ENCODE assay signal across 11 mouse cellular contexts in genomic region chr5:144013366-144014134, GRCm38 (mm10). TPM values are rescaled to one million over a fixed set of nuclear protein-coding genes. Genes with fewer than 3 reads are reported as not detected.
DNase-seq lines count a peak whose midpoint lies in the region; ATAC-seq and TF ChIP-seq lines count a peak whose summit lies in the region.
"Not testable (repeated sequence)": the region's sequence is repeated elsewhere in the genome, so short reads cannot be mapped to it uniquely, and the experiment has no call there.
"Had no signal": no experiment of that assay in that cellular context is flagged by ENCODE, and none has a peak within 500 bp of the region (broad histone marks: within the 10 kb centered on the region; RNA-seq: fewer than 3 reads in every experiment).

No protein-coding gene starts in this region.

- in situ Hi-C loops in ES-E14 (cut with MboI; ENCODE audit: low sequenced_read_pairs in 2 of 2, unreplicated experiment in 2 of 2), result not testable (repeated sequence)

- not testable (repeated sequence) for DNase-seq in ES-E14 (ENCODE audit: low read depth, low spot score); embryonic facial prominence, embryonic 14.5 days (ENCODE audit: low spot score); heart, embryonic 10.5 days (ENCODE audit: low spot score); limb, embryonic 11.5 days (ENCODE audit: low spot score); midbrain, postnatal 0 days (ENCODE audit: low spot score); stomach, postnatal 0 days (ENCODE audit: low spot score)

- ATAC-seq in embryonic facial prominence, embryonic 14.5 days (ENCODE audit: low read depth); hindbrain, embryonic 16.5 days; limb, embryonic 11.5 days (ENCODE audit: insufficient number of reproducible peaks, low FRiP score, low TSS enrichment, low read depth); lung, embryonic 15.5 days (ENCODE audit: borderline replicate concordance, extremely low read depth, low FRiP score, low TSS enrichment); midbrain, postnatal 0 days (ENCODE audit: low FRiP score); stomach, postnatal 0 days (ENCODE audit: low FRiP score, low TSS enrichment): not testable (repeated sequence)

- not testable (repeated sequence) for H3K9me3 ChIP-seq in ES-E14 (ENCODE audit: control insufficient read depth, insufficient read depth, low read depth, low read length); embryonic facial prominence, embryonic 14.5 days (ENCODE audit: control insufficient read depth, low read length); heart, embryonic 10.5 days; hindbrain, embryonic 16.5 days (ENCODE audit: control insufficient read depth, low read length); limb, embryonic 11.5 days (ENCODE audit: control insufficient read depth, low read length); lung, embryonic 15.5 days; midbrain, postnatal 0 days (ENCODE audit: low read length); stomach, postnatal 0 days (ENCODE audit: control insufficient read depth, low read length)

- TF ChIP-seq EP300 in stomach, postnatal 0 days (optimal IDR thresholded peaks at IDR 0.05), result not testable (repeated sequence)

- TF ChIP-seq CTCF in midbrain, postnatal 0 days (IDR thresholded peaks at IDR 0.05); stomach, postnatal 0 days (IDR thresholded peaks at IDR 0.05; ENCODE audit: low read depth): not testable (repeated sequence)

- H3K27ac ChIP-seq in ES-E14 (ENCODE audit: insufficient read depth, low read depth, low read length, poor library complexity, severe bottlenecking); embryonic facial prominence, embryonic 14.5 days (replicated peaks; ENCODE audit: low read depth, low read length); heart, embryonic 10.5 days; hindbrain, embryonic 16.5 days (ENCODE audit: low read depth, low read length); limb, embryonic 11.5 days (replicated peaks; ENCODE audit: low read depth, low read length); lung, embryonic 15.5 days; midbrain, postnatal 0 days (ENCODE audit: low read depth, low read length); stomach, postnatal 0 days (replicated peaks): not testable (repeated sequence)

- 67% methylated on average over 12 of the region's 13 CpGs for WGBS in embryonic facial prominence, embryonic 14.5 days
- whole genome bisulfite sequencing in heart, embryonic 10.5 days, result 66% methylated on average over 13 of the region's 13 CpGs
- WGBS in hindbrain, embryonic 16.5 days, result 69% methylated on average over 12 of the region's 13 CpGs
- 70% methylated on average over 12 of the region's 13 CpGs for WGBS in limb, embryonic 11.5 days
- WGBS in lung, embryonic 15.5 days, result 55% methylated on average over 13 of the region's 13 CpGs
- WGBS in midbrain, postnatal 0 days, result 73% methylated on average over 12 of the region's 13 CpGs
- WGBS in stomach, postnatal 0 days, result 52% methylated on average over 11 of the region's 13 CpGs

- H3K27me3 ChIP-seq in embryonic facial prominence, embryonic 14.5 days (replicated peaks; ENCODE audit: control insufficient read depth, insufficient read depth, low read length); heart, embryonic 10.5 days (ENCODE audit: insufficient read depth, poor library complexity, severe bottlenecking); hindbrain, embryonic 16.5 days (replicated peaks; ENCODE audit: control insufficient read depth, insufficient read depth, low read length); limb, embryonic 11.5 days (ENCODE audit: control insufficient read depth, insufficient read depth, low read length); lung, embryonic 15.5 days; midbrain, postnatal 0 days (ENCODE audit: insufficient read depth, low read length); stomach, postnatal 0 days (ENCODE audit: control insufficient read depth, insufficient read depth, low read length): not testable (repeated sequence)

- H3K4me3 ChIP-seq in ES-E14 (ENCODE audit: insufficient read depth in 1 of 2, low read depth in 1 of 2, low read length in 2 of 2, poor library complexity in 1 of 2, severe bottlenecking in 1 of 2), result peak overlapping the region; percentile 87 to 94; a peak in 3 of 4 replicates
- peak overlapping the region; percentile 92 for H3K4me3 ChIP-seq in embryonic facial prominence, embryonic 14.5 days (ENCODE audit: low read depth, low read length)
- H3K4me3 ChIP-seq in heart, embryonic 10.5 days, result peak overlapping the region; percentile 91
- peak overlapping the region; percentile 96 for H3K4me3 ChIP-seq in hindbrain, embryonic 16.5 days (ENCODE audit: low read length)
- peak overlapping the region; percentile 97; the same call in 1 of the 2 replicates for H3K4me3 ChIP-seq in limb, embryonic 11.5 days (ENCODE audit: low read depth, low read length)
- peak overlapping the region; percentile 85 for H3K4me3 ChIP-seq in lung, embryonic 15.5 days
- peak overlapping the region; percentile 82 for H3K4me3 ChIP-seq in midbrain, postnatal 0 days (ENCODE audit: low read depth, low read length)
- H3K4me3 ChIP-seq in stomach, postnatal 0 days (ENCODE audit: low read depth, low read length), result peak overlapping the region; percentile 99

- H3K36me3 ChIP-seq in ES-E14 (ENCODE audit: control insufficient read depth, insufficient read depth, low read length, poor library complexity, severe bottlenecking), result not testable (repeated sequence)
- H3K36me3 ChIP-seq in embryonic facial prominence, embryonic 14.5 days (ENCODE audit: control insufficient read depth, insufficient read depth, low read length), result peaks cover 40% of the 10 kb centered on the region
- peaks cover 36% of the 10 kb centered on the region for H3K36me3 ChIP-seq in heart, embryonic 10.5 days
- peaks cover 30% of the 10 kb centered on the region for H3K36me3 ChIP-seq in hindbrain, embryonic 16.5 days (ENCODE audit: control insufficient read depth, insufficient read depth, low read length)
- H3K36me3 ChIP-seq in limb, embryonic 11.5 days (ENCODE audit: control insufficient read depth, insufficient read depth, low read length), result peaks cover 11% of the 10 kb centered on the region
- peaks cover 38% of the 10 kb centered on the region for H3K36me3 ChIP-seq in lung, embryonic 15.5 days
- peaks cover 29% of the 10 kb centered on the region for H3K36me3 ChIP-seq in midbrain, postnatal 0 days (ENCODE audit: insufficient read depth, low read length)
- H3K36me3 ChIP-seq in stomach, postnatal 0 days (ENCODE audit: control insufficient read depth, insufficient read depth, low read length), result peaks cover 19% of the 10 kb centered on the region

- not testable (repeated sequence) for H3K9ac ChIP-seq in ES-E14 (ENCODE audit: insufficient read depth, low read depth, low read length, poor library complexity, severe bottlenecking); hindbrain, embryonic 16.5 days (ENCODE audit: low read depth, low read length); limb, embryonic 11.5 days (ENCODE audit: low read length); lung, embryonic 15.5 days; midbrain, postnatal 0 days (replicated peaks; ENCODE audit: low read length, poor library complexity, severe bottlenecking); stomach, postnatal 0 days (ENCODE audit: low read length)
- H3K9ac ChIP-seq in embryonic facial prominence, embryonic 14.5 days (ENCODE audit: low read depth, low read length), result peak overlapping the region; percentile 92

- H3K4me1 ChIP-seq in ES-E14 (ENCODE audit: control insufficient read depth in 2 of 2, insufficient read depth in 2 of 2, low read length in 2 of 2, poor library complexity in 1 of 2); embryonic facial prominence, embryonic 14.5 days (ENCODE audit: control insufficient read depth, insufficient read depth, low read length); heart, embryonic 10.5 days; hindbrain, embryonic 16.5 days (ENCODE audit: control insufficient read depth, insufficient read depth, low read depth, low read length); limb, embryonic 11.5 days (ENCODE audit: control insufficient read depth, insufficient read depth, low read length); lung, embryonic 15.5 days; midbrain, postnatal 0 days (ENCODE audit: insufficient read depth, low read length); stomach, postnatal 0 days (replicated peaks; ENCODE audit: control insufficient read depth, insufficient read depth): not testable (repeated sequence)

- peak overlapping the region; percentile 57 for H3K4me2 ChIP-seq in embryonic facial prominence, embryonic 14.5 days (ENCODE audit: low read depth, low read length)
- H3K4me2 ChIP-seq in hindbrain, embryonic 16.5 days (ENCODE audit: low read length), result peak overlapping the region; percentile 54
- H3K4me2 ChIP-seq in limb, embryonic 11.5 days (ENCODE audit: low read depth, severe bottlenecking), result peak overlapping the region; percentile 41
- H3K4me2 ChIP-seq in lung, embryonic 15.5 days, result peak overlapping the region; percentile 53
- peak overlapping the region; percentile 42 for H3K4me2 ChIP-seq in midbrain, postnatal 0 days (ENCODE audit: low read depth, low read length, poor library complexity, severe bottlenecking)
- peak overlapping the region; percentile 55 for H3K4me2 ChIP-seq in stomach, postnatal 0 days (replicated peaks; ENCODE audit: low read depth)

RNA-seq across cellular contexts. Expression of gene Ccz1, which starts 1.1 kb away (rescaled TPM):
- 50.7 and 75.8 TPM in 2 replicates for total RNA-seq in ES-E14 (2012; rRNA removed)
- polyA plus RNA-seq in embryonic facial prominence, embryonic 14.5 days (2014; fragmentation: Nextera tagmentation; extraction: Ambion mirVana), result 69.6 and 76.1 TPM in 2 replicates
- 62.0 and 84.6 TPM in 2 replicates for polyA plus RNA-seq in heart, embryonic 10.5 days (2016; fragmentation: Nextera tagmentation; extraction: Ambion mirVana)
- polyA plus RNA-seq in hindbrain, embryonic 16.5 days (2015; fragmentation: Nextera tagmentation; extraction: Ambion mirVana), result 73.6 and 78.4 TPM in 2 replicates
- 110 and 113 TPM in 2 replicates for polyA plus RNA-seq in limb, embryonic 11.5 days (2014; fragmentation: Nextera tagmentation; extraction: Ambion mirVana)
- 71.9 and 78.4 TPM in 2 replicates for polyA plus RNA-seq in lung, embryonic 15.5 days (2015; fragmentation: Nextera tagmentation; extraction: Ambion mirVana)
- 46.9 and 72.6 TPM in 2 replicates for total RNA-seq in midbrain, postnatal 0 days (2014; rRNA removed)
- polyA plus RNA-seq in midbrain, postnatal 0 days (2015; fragmentation: Nextera tagmentation; extraction: Ambion mirVana), result 69.3 and 70.3 TPM in 2 replicates
- 57.1 and 59.6 TPM in 2 replicates for polyA plus RNA-seq in stomach, postnatal 0 days (2015; fragmentation: Nextera tagmentation; extraction: Ambion mirVana)

RNA-seq across cellular contexts. Expression of gene Ocm, which starts 12.9 kb away (rescaled TPM):
- total RNA-seq in ES-E14 (2012; rRNA removed), result not detected in 2 replicates
- 0.34 and 1.1 TPM in 2 replicates for polyA plus RNA-seq in embryonic facial prominence, embryonic 14.5 days (2014; fragmentation: Nextera tagmentation; extraction: Ambion mirVana)
- 0.21 TPM in 1 of 2 replicates, not detected in the other for polyA plus RNA-seq in heart, embryonic 10.5 days (2016; fragmentation: Nextera tagmentation; extraction: Ambion mirVana)
- polyA plus RNA-seq in hindbrain, embryonic 16.5 days (2015; fragmentation: Nextera tagmentation; extraction: Ambion mirVana), result 0.59 TPM in 1 of 2 replicates, not detected in the other
- polyA plus RNA-seq in limb, embryonic 11.5 days (2014; fragmentation: Nextera tagmentation; extraction: Ambion mirVana), result not detected in 2 replicates
- polyA plus RNA-seq in lung, embryonic 15.5 days (2015; fragmentation: Nextera tagmentation; extraction: Ambion mirVana), result not detected in 2 replicates
- total RNA-seq in midbrain, postnatal 0 days (2014; rRNA removed), result not detected in 2 replicates
- 0.25 and 0.43 TPM in 2 replicates for polyA plus RNA-seq in midbrain, postnatal 0 days (2015; fragmentation: Nextera tagmentation; extraction: Ambion mirVana)
- polyA plus RNA-seq in stomach, postnatal 0 days (2015; fragmentation: Nextera tagmentation; extraction: Ambion mirVana), result 0.16 and 0.23 TPM in 2 replicates
- total RNA-seq: adrenal gland, postnatal 25 days; gastrocnemius, postnatal 10 days; heart, postnatal 36 days had no signal
